Mouse (Mus musculus): Measurements from ENCODE around the gene Cdk15. TPM values are rescaled to one million over a fixed set of nuclear protein-coding genes. Genes with fewer than 3 reads are reported as not detected.

Gene Cdk15
- polyA plus RNA-seq (2012; rRNA removed), result not detected in 2 replicates

- WGBS, result 16% methylated on average over 13 of the region's 13 CpGs
- DNase-seq (ENCODE audit: low read depth, low spot score), result no peak
Measured at GRCm38 (mm10) chr1:59256751-59257231, at the start of gene Cdk15. Gene Cdk15, plus strand, starts transcription at chr1:59256906.

GRCm38 (mm10) chr1:59208331-59208730 lies 48.4 kb upstream of the Cdk15 start:
- 95% methylated on average over 1 of the region's 1 CpGs for WGBS
- DNase-seq (ENCODE audit: low read depth, low spot score), result no peak

GRCm38 (mm10) chr1:59211651-59212050 lies 45.1 kb upstream of the Cdk15 start:
- no peak for DNase-seq (ENCODE audit: low read depth, low spot score)
- 46% methylated on average over 4 of the region's 4 CpGs for WGBS

GRCm38 (mm10) chr1:59212076-59212779 lies 44.5 kb upstream of the Cdk15 start:
- 36% methylated on average over 5 of the region's 5 CpGs for WGBS
- DNase-seq (ENCODE audit: low read depth, low spot score), result no peak

GRCm38 (mm10) chr1:59212951-59213350 lies 43.8 kb upstream of the Cdk15 start:
- no CpG with 5 or more reads among the region's 1 CpGs for WGBS

GRCm38 (mm10) chr1:59215446-59215845 lies 41.3 kb upstream of the Cdk15 start:
- WGBS, result 95% methylated on average over 11 of the region's 11 CpGs
- no peak for DNase-seq (ENCODE audit: low read depth, low spot score)

More at GRCm38 (mm10) chr1:59212951-59213350, 43.8 kb upstream of the Cdk15 start:
- DNase-seq (ENCODE audit: low read depth, low spot score), result no peak

GRCm38 (mm10) chr1:59220371-59220770 lies 36.3 kb upstream of the Cdk15 start:
- no peak for DNase-seq (ENCODE audit: low read depth, low spot score)
- WGBS, result 90% methylated on average over 3 of the region's 3 CpGs

- 89% methylated on average over 2 of the region's 2 CpGs for WGBS
- DNase-seq (ENCODE audit: low read depth, low spot score), result no peak
Measured at GRCm38 (mm10) chr1:59221591-59221990, 35.1 kb upstream of the Cdk15 start.

GRCm38 (mm10) chr1:59222101-59222825 lies 34.4 kb upstream of the Cdk15 start:
- WGBS, result 89% methylated on average over 7 of the region's 7 CpGs
- DNase-seq (ENCODE audit: low read depth, low spot score), result no peak

GRCm38 (mm10) chr1:59228552-59228951 lies 28.2 kb upstream of the Cdk15 start:
- no peak for DNase-seq (ENCODE audit: low read depth, low spot score)
- 72% methylated on average over 7 of the region's 7 CpGs for WGBS

GRCm38 (mm10) chr1:59229187-59229586 lies 27.5 kb upstream of the Cdk15 start:
- DNase-seq (ENCODE audit: low read depth, low spot score), result no peak
- WGBS, result 70% methylated on average over 4 of the region's 4 CpGs

- WGBS, result under 1% methylated on average over 58 of the region's 58 CpGs
- DNase-seq (ENCODE audit: low read depth, low spot score), result peak; percentile 78
Measured at GRCm38 (mm10) chr1:59236856-59237441, 19.8 kb upstream of the Cdk15 start, which contains the start of gene Als2. Gene Als2, minus strand, starts transcription at chr1:59237231.

- under 1% methylated on average over 19 of the region's 19 CpGs for WGBS
- peak; percentile 69 for DNase-seq (ENCODE audit: low read depth, low spot score)
Measured at GRCm38 (mm10) chr1:59237614-59238211, 19.0 kb upstream of the Cdk15 start.

GRCm38 (mm10) chr1:59243770-59244169 lies 12.9 kb upstream of the Cdk15 start:
- no peak for DNase-seq (ENCODE audit: low read depth, low spot score)
- 62% methylated on average over 2 of the region's 2 CpGs for WGBS

GRCm38 (mm10) chr1:59247602-59248001 lies 9.1 kb upstream of the Cdk15 start:
- no peak for DNase-seq (ENCODE audit: low read depth, low spot score)
- 3% methylated on average over 9 of the region's 9 CpGs for WGBS

GRCm38 (mm10) chr1:59252762-59253161 lies 3.9 kb upstream of the Cdk15 start:
- DNase-seq (ENCODE audit: low read depth, low spot score), result no peak

GRCm38 (mm10) chr1:59253301-59253909 lies 3.3 kb upstream of the Cdk15 start:
- WGBS, result 17% methylated on average over 17 of the region's 18 CpGs

More at GRCm38 (mm10) chr1:59252762-59253161, 3.9 kb upstream of the Cdk15 start:
- WGBS, result 19% methylated on average over 7 of the region's 7 CpGs

GRCm38 (mm10) chr1:59257736-59258135 lies 1.0 kb downstream of the Cdk15 start:
- DNase-seq (ENCODE audit: low read depth, low spot score), result no peak
- 75% methylated on average over 3 of the region's 3 CpGs for WGBS

More at GRCm38 (mm10) chr1:59253301-59253909, 3.3 kb upstream of the Cdk15 start:
- no peak for DNase-seq (ENCODE audit: low read depth, low spot score)

- WGBS, result 53% methylated on average over 8 of the region's 8 CpGs
- no peak for DNase-seq (ENCODE audit: low read depth, low spot score)
Measured at GRCm38 (mm10) chr1:59268931-59269330, 12.2 kb downstream of the Cdk15 start.
